Mouse (Mus musculus) kidney, adult 11 months (tissue): Measurements from ENCODE around the gene Cmklr1.

Experiments
- DNase-seq: peaks from one replicate; pipeline ENCODE4 v3.0.0; 2022

Cmklr1 gene

DNA sequence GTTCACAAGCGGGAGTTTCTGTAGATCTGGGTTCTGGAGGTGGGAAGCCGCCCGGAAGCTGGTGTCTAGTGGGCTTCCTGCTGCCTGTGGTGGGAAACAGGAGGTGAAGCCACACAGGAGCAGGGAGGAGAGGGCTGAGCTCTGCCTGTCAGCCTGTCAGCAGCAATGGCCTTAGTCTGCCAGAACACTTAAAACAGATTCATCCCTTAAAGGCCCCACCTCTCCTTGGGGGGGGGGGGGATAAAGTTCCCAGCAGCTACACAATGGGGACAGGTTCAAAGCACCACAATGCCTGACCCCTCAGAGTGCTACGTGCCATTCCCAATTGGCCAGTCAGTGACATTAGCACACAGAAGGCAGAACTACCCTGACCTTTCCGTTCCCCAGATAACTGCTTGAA, 2.0 kb upstream of the Cmklr1 start:
- DNase-seq: no peak

DNA sequence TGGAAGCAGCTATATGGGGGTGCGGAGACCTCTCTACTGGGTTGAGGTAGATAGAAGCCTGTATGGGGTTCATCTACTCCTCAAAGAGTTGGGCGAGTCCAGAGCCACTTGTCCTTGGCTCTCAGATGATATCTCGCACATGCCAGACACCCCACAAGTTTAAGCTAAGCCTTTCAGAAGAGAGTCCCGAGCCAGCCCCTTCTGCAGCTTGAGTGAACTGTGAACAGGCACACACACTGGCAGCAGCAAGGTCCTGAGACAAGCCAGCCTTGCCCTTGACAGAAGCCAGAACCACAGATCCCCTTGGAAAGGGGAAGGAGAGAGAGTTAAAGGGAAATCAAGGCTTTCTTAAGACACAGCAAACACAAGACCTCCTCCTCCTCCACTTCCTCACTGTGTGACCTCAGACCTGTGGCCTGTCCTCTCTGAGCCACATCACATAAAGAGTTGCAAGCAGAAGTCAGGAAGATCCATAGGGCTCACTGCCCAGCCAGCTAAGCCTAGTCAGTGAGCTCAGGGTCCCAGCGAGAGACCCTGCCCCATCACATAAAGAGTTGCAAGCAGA, 1.5 kb downstream of the Cmklr1 start:
- no peak for DNase-seq

DNA sequence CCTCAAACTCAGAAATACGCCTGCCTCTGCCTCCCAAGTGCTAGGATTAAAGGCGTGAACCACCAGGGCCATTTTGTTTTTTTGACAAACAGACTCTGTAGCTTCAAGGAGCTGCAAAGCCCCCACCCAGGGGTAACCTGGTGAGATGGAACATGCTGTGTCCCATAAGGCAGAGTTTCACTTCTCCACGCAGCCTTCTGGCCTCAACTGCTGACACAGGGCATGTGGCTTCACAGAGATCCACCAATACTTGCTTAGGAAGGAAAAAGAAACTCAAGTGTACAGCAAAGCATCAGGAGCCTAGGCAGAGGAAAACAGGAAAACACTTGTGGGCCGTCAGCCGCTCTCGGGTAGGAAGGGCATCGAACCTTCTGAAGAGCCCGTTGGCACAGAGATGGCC, 3.1 kb downstream of the Cmklr1 start:
- no peak for DNase-seq

DNA sequence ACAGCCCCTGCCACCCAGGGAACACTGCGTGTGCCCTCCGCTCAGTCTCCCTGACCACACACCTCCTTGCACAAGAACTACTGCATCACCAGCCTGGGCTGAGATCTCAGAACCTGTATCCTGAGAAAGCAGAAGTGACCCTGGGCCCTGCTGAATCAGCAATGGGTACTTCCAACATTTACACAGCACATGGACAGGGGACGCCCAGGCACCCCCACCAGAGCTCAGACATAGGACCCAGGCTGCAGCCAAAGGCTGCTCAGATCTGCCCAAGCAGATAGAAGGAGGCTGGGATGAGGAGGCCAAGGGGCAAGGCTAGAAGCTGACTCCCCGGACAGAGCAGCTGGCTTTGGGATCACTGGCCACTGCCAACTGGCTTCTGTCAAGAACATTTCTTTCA, 5.7 kb downstream of the Cmklr1 start:
- no peak for DNase-seq

DNA sequence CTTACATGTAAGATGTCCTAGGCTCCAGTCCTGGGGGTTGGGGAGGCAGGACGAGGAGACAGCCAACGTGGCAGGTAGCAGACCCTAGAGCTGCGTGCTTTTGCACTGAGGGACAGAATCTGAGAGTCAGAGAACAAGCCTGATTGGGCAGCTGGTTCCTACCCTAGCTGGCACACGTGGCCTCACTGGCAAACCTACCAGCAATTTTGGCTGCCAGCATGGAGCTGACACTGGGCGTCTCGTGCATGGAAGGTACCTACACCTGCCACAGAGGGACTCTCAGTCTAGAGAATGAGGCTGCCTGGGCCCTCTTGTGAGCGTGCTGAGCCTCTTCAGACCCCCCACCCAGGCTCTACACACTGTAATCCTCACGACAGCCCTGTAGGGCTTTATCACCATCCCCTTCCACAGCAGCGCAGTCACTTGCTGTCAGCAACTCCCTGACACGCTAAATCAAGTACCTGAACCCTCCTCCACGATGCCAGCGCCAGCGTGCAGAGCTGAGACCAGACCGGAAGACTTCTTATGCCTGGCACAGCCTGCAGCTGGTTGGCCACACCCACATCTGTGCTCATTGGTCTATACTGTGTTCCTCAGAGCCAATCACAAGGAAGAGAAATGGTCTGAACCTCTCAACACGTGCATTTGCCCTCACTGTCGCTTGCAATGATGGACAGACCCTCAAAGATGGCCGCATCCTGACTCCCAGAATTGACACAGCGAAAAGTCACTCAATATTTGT, 6.9 kb downstream of the Cmklr1 start:
- DNase-seq: no peak

DNA sequence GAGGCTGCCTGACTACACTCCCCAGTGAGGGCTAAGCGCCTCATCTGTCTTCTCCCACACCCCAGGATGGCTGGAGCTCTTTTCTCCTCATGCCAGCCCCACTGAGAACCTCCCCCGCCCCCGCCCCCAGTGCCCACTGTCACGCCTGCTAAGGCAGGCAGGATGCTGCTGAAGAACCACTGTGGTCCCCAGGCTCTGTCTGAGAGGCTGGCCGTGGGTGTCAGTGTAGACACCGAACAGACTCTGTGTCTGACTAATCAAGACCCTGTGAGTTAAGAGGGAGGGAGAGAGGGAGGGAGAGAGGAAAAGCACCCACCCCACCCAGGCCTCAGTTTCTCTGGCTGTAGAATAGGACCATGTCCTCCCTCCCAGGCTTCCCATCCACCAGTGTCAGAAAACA, 9.2 kb downstream of the Cmklr1 start:
- no peak for DNase-seq

DNA sequence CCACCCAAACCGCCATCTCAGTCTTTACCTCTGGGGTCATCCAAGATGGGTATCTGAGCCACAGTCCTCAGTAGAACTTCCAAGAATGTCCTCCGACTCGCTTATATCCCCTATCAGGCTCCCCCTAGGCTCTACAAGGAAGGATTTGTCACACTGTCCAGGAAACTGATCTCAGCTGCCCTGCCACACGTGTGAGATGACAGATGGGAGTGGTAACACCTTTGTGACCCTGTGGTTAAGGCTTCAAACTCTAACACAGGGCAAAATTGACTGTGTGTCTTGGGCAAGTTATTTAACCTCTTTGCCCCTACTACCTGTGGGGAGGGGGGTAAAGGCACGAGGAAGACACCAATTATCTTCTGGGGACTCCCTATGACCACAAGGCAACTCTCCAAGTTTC, 11.1 kb downstream of the Cmklr1 start:
- no peak for DNase-seq

DNA sequence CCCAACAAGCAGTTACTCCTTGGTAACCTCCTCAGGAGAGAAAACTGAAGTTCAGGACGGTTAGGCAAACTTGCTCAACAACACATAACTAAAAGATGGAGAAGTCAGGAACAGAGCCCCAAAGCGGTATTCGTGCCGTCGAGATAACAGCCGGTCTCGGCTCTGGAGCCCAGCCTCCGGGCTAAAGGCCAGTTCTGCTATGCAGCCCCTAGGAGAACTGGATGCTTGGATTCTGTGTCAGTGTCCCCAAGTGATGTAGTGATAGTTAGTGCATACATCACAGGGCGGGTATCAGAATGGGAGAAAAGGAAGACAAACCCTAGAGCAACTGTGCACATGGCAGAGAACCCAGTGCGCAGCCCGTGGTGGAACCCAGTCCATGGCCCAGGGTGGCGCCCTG, 12.2 kb downstream of the Cmklr1 start:
- DNase-seq: no peak

DNA sequence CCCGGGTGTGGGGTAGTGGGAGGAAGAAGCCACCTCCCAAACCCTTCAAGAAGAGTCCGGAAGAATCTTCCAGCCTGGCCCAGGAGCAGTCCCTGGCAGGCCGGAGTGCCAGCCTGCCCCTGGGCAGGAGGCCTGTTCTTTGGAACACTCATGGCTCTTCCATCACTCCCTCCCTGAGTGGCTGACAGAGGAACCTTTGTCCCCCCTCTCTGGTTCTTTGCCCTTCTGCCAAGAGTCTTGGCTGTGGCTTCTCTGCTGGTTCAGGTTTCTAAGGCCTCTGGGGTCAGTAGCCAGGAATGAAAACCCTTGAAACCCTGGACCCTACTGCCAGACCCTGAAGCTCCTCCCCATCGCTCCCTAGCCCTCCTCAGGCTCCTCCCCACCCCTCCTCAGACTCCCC, 12.6 kb downstream of the Cmklr1 start:
- DNase-seq: peak; percentile 67

DNA sequence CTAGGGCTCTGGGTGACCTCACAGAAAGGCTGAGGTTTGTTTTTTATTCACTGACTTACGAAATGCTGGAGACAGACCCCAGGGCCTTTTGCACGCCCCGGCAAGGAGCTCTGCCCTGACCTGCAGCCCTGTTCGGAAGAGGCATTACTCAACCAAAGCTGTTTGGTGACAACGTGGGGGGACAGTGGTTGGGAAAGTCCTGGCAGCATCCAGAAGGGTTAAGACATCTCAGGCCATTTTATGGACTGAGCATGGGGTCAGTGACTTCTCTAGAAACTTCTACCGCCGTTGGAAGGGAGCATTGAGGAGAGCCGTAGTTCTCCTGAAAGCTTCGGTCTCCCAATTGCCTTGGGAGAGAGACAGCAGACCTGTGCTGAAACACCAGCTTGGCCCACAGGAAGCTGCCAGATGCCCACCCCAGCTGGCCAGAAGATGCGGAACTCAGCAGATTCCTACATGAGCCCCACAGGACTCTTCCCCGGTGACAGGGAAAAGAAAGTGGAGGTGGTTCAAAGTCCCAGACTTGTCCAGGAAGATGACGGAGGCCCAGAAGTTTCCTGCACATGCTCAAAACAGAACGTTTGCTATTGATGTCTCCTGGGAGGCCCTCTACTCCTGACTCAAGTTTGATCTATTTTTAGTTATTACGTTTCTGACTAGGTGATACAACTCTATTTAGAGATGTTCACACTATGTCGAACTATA, 14.2 kb downstream of the Cmklr1 start:
- DNase-seq: no peak

DNA sequence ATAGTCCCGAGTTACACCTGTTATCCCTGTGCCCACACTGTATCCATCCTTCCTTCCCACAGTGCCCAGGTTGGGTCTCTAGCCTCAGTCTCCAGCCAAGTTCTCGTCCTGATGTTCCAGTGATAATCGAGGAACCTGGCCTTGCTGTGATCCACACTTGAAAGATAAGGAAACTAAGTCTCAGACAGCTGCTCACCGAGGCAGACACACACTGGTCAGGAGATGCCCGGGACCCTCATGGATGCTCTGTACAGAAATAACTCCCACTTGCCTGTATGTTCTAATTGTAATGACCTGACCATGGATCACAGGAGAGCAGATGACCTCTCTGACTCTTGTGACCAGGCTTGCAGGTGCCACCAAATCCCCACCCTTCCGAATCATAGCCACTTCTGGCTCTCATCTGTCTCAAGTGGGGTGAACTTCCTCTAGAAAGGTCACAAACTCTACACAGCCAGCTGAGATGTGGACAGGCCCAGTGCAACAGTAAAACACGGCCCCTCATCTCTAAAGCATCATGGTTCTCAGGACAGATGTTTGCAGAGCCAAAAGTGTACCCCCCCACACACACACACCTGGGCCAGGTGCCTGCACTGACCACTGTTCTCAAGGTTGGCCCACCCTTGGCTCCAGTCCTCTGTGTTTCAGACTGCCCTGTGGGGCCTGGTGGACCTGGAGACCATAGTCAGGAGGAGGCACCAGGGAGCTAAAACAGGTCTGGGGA, 15.2 kb downstream of the Cmklr1 start:
- DNase-seq: no peak

DNA sequence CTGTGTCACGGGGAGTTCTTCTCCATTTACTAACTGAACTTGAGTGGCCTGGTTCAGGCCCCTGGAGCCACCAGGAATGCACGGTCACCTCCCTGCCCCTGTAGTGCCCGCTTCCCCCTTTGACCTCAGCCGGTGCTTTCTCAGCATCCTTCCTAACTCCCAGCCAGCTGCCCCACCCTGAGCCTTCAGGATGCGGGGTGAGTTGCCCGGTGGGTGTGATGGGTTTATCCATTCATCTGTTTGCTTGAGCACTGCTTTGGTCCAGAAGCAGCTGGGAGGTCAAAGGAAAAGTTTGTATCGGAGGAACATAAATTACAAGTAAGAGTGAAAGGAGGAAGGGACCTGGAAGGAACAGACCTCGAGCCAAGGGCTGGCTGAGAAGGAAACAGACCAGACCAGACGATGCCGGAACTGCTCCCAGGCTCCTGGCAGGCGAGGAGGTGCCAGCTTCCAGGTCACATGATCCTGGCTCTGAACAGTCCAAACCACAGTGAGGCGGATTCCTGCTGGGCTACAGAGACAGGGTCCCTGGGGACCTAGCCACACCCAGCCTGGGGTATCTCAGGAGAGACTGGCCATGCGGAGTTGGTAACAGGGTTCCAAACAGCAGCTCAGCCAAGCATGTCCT, 16.1 kb downstream of the Cmklr1 start:
- DNase-seq: peak; percentile 87

DNA sequence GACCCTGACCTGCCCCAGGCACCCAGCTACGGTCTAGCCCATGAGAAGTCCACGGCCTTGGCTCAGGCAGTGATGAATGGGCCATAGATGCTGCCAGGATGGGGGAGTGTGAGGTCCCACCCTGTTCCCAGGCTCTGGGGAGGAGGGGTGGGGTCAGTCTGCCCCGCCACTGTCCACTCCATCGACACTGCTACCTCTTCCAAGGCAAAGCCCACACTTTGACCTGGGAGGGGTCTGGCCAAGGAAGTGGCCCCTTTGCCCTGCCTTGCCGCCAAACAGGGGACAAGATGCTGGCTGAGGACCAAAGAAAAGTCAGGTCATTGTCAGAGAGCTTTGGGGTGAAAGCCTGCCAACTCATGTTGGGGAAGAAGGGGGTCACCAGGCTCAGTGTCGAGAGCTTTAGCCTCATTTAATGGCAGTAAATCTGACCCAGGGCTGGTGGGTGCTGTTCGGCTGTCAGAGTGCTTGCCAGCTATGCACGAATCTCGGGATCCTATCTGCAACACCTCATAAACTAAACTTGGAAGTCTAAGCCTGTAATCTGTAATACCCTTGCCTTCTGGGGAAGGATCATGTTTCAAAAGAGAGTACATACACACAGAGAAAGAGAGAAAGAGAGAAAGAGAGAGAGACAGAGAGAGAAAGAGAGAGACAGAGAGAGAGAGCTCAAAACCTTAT, 17.1 kb downstream of the Cmklr1 start:
- peak; percentile 36 for DNase-seq

DNA sequence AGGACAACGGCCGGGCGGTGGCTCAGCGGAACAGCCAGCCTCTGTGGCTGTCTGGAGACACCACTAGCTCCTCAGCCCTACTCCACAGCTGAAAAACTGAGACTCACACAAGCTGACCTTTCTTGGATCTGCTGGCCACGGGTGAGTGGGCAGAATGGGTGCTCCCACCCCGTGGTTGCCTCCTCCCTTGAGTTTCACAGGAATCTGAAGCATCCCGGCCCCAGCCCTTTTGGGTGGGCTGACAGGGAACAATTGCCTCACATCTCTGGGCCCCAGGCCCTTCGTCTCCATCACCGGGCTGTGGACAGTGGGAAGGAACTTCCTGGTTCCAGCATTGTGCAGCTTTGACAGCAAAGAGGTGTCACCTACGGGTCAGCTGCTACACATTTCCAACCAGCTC, 20.1 kb downstream of the Cmklr1 start:
- no peak for DNase-seq

DNA sequence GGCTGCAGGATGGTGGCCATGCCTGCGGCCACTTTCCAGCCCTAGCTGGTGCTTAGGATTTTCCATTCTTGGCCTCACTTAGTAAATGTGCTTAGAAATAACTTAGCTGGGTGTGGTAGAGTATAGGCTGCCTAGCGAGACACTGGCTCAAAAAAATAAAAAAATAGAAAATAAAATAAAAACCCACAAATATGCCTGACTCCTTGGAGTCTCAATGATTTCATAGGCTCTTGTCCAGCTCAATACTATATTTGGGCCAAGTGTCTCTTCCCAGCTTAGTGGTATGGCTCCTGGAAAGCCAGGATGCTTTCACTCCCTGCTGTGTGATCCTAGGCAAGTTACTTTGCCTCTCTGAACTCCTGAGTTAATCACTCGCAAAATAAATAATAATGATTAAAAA, 21.0 kb downstream of the Cmklr1 start:
- DNase-seq: no peak

DNA sequence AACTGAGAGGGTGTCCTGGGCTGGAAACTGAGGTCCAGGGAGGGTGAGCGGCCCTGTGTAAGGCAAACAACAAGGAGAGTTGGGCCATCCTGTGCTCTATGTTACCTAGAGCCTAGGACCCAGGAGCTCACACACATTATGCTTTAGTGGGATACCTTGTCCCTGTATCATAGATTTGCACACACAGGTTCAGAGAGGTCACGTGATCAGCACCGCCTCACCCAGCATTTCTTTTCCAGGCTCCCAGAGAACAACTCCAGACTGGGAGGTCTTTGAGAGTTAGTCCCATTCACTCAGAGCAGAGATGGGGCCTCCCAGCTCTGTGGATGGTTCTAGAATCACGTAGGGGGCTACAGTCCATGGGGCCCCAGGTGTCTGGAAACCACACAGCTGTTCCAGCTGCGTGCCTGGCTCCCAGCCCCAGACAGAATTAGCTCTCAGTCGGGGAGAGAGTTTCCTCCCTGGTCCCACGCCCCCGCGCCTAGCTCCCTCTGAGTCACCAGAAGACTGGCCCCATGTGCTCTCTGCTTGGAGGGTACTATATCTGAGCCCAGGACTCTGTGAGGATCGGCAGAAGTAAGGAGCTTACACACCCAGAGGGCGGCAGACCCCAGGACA, 22.3 kb downstream of the Cmklr1 start:
- no peak for DNase-seq

DNA sequence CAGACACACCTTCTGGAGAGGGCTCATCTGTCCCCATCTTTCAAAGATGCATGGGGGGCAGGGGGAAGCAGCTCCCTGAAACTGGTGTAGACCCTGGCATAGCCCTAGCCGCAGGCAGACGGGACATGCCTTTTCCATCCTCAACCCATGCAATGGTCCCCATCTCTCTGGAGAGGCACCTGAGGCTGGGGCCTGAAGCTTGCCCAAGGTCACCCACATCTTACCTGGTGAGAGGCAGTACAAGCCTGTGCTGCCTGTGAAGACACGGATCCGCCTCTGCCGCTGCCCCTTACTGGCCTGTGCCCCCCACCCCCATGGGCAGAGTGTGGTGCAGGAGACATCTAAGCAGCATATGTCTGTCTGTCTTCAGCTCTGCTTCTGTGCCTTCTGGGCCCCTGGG, 23.2 kb downstream of the Cmklr1 start:
- DNase-seq: no peak

DNA sequence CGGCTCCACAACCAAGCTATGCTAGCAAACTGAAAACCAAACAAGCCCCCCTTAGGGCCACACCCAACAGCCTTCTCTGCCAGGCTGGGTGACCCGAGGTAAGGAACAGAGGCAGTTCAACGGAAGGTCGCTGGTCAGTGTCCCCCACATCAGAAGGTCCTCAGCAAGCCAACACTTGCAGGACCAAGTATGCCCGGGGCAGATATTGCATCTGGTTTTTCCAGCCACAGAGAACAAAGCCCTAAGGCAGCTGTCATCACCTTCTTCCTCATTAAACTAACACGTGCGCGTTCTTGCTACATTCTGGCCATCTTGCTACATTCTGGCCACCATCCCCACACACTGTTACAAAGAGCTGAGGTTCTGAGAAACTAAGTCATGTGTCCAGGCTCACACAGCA, 23.9 kb downstream of the Cmklr1 start:
- DNase-seq: no peak

DNA sequence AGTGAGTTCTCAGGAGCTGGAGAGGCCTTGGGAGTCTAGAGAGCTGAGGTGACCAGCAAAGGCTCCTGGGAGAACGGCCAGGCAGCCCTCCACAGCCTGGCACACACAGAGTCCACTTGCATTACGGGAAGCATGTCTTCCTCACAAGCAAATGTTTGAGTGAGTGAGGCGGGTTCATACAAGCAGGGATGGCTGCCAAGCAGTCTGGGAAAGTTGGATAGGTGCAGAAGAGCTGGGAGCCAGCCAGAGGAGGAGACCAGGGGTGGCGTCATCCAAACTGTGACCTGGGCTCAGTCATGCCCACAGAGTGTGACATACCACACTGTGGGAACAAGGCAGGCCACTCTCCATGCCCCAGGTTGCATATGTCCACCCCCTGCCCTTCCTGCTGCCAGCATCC, 25.2 kb downstream of the Cmklr1 start:
- no peak for DNase-seq

DNA sequence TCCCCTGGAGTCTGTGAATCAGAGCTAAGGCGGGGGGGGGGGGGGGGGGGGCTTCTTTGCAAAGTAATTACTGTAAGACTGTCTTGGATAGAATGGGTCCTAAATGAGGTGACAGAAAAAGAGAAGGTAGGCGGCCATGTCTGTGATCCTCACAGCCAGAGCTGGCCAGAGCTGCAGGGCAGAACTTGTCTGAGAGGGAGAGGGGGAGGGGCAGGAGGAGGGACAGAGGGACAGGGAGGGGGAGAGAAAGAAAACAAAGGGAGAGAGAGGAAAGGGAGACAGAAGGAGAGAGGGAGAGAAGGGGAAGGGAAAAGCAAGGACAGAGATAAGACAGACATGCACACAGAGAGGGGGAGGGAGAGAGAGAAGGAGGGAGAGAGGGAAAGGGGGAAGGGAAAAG, 27.2 kb downstream of the Cmklr1 start:
- DNase-seq: no peak

DNA sequence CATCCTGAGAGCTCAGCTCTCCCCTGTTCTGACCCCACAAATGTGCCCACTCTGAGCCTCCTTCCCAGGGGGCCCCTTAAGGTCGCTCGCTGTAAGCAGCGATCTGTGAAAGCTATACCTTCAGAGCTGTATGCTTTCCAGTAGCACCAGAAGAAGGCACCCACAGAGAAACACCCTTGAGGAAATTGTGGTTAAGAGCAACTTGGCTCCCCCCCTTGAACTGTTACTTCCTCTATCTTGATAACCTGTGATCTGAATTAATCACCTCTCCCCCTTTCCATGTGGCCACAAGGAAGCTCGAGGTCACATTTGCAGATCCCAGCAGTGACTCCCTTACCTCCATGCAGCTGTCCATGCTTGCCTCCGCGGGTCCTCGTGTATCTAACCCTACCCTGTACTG, 29.2 kb downstream of the Cmklr1 start:
- DNase-seq: no peak

DNA sequence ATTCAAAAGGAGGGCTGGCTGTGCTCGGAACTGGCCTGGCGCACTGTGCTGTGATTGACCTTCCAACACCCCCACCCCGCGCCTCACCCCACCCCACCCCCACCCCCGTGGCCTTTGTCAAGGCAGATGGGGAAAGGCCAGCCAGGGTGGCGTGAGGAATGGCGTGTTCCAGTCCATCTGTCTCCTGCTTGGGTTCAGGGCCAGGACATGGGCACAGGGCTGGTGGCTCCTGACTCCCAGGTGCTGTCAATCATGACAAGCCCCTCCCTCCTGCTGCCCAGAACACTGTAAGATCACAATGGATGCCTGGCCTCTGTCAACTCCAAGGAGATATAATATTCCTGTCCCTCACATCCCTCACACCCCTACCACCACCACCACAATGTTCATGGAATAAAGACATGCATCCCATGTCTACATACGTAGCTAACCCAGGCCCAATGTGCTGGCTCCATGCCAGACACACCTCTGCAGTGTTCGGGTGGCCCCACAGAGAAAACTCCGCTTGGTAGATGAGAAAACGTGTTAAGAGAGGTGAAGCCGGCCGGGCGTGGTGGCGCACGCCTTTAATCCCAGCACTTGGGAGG, 30.0 kb downstream of the Cmklr1 start:
- no peak for DNase-seq
